Mouse (Mus musculus): ENCODE measurements around the gene Lrig3.

The Lrig3 gene

GRCm38 (mm10) chr10:126002818-126003506 lies 37.0 kb downstream of the Lrig3 start:
- peak; percentile 65 to 71 for DNase-seq

GRCm38 (mm10) chr10:126003857-126004256 lies 37.9 kb downstream of the Lrig3 start:
- DNase-seq: peak in 1 of 2 experiments; percentile 44

GRCm38 (mm10) chr10:126013667-126014066 lies 47.7 kb downstream of the Lrig3 start:
- no peak for DNase-seq

- no peak for DNase-seq
Observed at GRCm38 (mm10) chr10:126014673-126015072, 48.7 kb downstream of the Lrig3 start.

- DNase-seq: no peak
Observed at GRCm38 (mm10) chr10:126015644-126016043, 49.7 kb downstream of the Lrig3 start.

GRCm38 (mm10) chr10:126019350-126019991 lies 53.5 kb downstream of the Lrig3 start:
- no peak for DNase-seq

GRCm38 (mm10) chr10:126028574-126029440 lies 62.8 kb downstream of the Lrig3 start:
- no peak for DNase-seq

- no peak for DNase-seq
Observed at GRCm38 (mm10) chr10:126029441-126030114, 63.6 kb downstream of the Lrig3 start.

GRCm38 (mm10) chr10:126056881-126057280 lies 90.9 kb downstream of the Lrig3 start:
- no peak for DNase-seq

GRCm38 (mm10) chr10:126062812-126063211 lies 96.8 kb downstream of the Lrig3 start:
- no peak for DNase-seq

All from kidney, adult 8-10 months (tissue).